Mouse (Mus musculus): ENCODE data around the gene Asb1. TPM values are rescaled to one million over a fixed set of nuclear protein-coding genes. Genes with fewer than 3 reads are reported as not detected.

Gene Asb1
- polyA plus RNA-seq, 1 experiment from 2014 or later, result 8.2 TPM

GRCm38 (mm10) chr1:91532892-91533291 lies 7.5 kb upstream of the Asb1 start:
- H3K4me3 ChIP-seq, result no peak overlapping the region
- 86% methylated on average over 5 of the region's 5 CpGs for WGBS
- no peak overlapping the region; the same call in 1 of the 2 replicates for H3K27ac ChIP-seq (replicated peaks)
- H3K9me3 ChIP-seq (replicated peaks), result no peaks in the 10 kb centered on the region
- H3K4me1 ChIP-seq, result 0 out of 2 replicates have a peak, but pooled peaks cover 2% of the 10 kb centered on the region
- H3K27me3 ChIP-seq (ENCODE audit: low read depth, poor library complexity, severe bottlenecking), result peaks cover 22% of the 10 kb centered on the region
- peaks cover 19% of the 10 kb centered on the region for H3K36me3 ChIP-seq
- DNase-seq (ENCODE audit: low spot score), result no peak

DNA sequence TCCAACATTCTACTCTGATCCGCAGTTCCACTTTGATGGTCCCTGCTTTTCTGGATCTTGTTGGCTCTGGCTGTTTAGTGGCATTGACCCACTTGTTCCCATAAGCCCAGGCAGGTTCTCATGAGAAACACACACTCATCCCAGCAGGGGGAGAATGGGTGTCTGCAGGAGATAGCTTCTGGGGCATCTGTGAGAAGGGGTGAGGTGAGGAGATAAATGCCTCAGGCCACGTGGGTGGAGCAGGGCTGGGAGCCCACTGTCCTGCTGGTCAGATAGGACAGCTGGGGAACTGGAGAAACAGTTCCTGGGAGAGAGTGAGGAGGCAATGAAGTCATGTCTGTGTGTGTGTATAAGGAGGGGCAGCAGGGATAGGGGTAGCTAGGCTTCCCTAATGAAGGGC lies 6.9 kb upstream of the Asb1 start:
- Histone ChIP-seq H3K27me3 (ENCODE audit: low read depth, poor library complexity, severe bottlenecking) (peaks cover 28% of the 10 kb centered on the region), H3K4me1 (peaks cover 7% of the 10 kb centered on the region; the same call in 1 of the 2 replicates), H3K36me3 (peaks cover 14% of the 10 kb centered on the region), H3K4me3 (no peak overlapping the region), H3K9me3 (replicated peaks) (no peaks in the 10 kb centered on the region), H3K27ac (replicated peaks) (no peak overlapping the region)
- WGBS, result 63% methylated on average over 2 of the region's 2 CpGs
- no peak for DNase-seq (ENCODE audit: low spot score)

- peaks cover 10% of the 10 kb centered on the region for H3K36me3 ChIP-seq
- WGBS, result 77% methylated on average over 19 of the region's 19 CpGs
- H3K27ac ChIP-seq (replicated peaks), result no peak overlapping the region
- DNase-seq (ENCODE audit: low spot score), result no peak
- H3K9me3 ChIP-seq (replicated peaks), result no peaks in the 10 kb centered on the region
- peaks cover 35% of the 10 kb centered on the region for H3K27me3 ChIP-seq (ENCODE audit: low read depth, poor library complexity, severe bottlenecking)
- peaks cover 8% of the 10 kb centered on the region; the same call in 1 of the 2 replicates for H3K4me1 ChIP-seq
- no peak overlapping the region for H3K4me3 ChIP-seq
These were observed 6.2 kb upstream of the Asb1 start for GRCm38 (mm10) chr1:91533961-91534723.

GRCm38 (mm10) chr1:91537786-91538569 lies 2.4 kb upstream of the Asb1 start:
- peaks cover 43% of the 10 kb centered on the region for H3K27me3 ChIP-seq (ENCODE audit: low read depth, poor library complexity, severe bottlenecking)
- no peak overlapping the region for H3K4me3 ChIP-seq
- H3K27ac ChIP-seq (replicated peaks), result no peak overlapping the region
- no peaks in the 10 kb centered on the region for H3K9me3 ChIP-seq (replicated peaks)
- 21% methylated on average over 16 of the region's 22 CpGs for WGBS
- no peak for DNase-seq (ENCODE audit: low spot score)
- peaks cover 34% of the 10 kb centered on the region for H3K4me1 ChIP-seq
- no peaks in the 10 kb centered on the region for H3K36me3 ChIP-seq

DNA sequence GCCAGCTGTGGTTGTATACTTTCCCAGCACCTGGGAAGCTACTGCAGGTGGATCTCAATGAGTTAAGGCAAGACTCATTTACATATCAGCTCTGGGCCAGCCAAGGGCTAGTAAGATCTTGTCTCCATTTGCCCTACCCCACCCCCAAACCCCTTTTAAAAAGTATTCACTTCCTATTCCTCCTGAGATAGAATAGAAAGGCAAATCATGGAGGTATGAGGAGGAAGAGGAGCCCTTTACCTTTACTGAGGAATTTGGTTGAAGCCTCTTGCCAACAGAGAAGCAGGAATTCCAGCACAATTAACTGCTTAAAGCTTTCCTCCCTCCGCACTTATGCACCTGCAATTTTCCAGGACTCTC lies 1.8 kb upstream of the Asb1 start:
- Histone ChIP-seq H3K27ac (replicated peaks) (no peak overlapping the region), H3K36me3 (no peaks in the 10 kb centered on the region), H3K9me3 (replicated peaks) (no peaks in the 10 kb centered on the region), H3K27me3 (ENCODE audit: low read depth, poor library complexity, severe bottlenecking) (peaks cover 43% of the 10 kb centered on the region), H3K4me1 (peaks cover 34% of the 10 kb centered on the region), H3K4me3 (no peak overlapping the region)
- no peak for DNase-seq (ENCODE audit: low spot score)
- WGBS, result 44% methylated on average over 1 of the region's 1 CpGs

DNA sequence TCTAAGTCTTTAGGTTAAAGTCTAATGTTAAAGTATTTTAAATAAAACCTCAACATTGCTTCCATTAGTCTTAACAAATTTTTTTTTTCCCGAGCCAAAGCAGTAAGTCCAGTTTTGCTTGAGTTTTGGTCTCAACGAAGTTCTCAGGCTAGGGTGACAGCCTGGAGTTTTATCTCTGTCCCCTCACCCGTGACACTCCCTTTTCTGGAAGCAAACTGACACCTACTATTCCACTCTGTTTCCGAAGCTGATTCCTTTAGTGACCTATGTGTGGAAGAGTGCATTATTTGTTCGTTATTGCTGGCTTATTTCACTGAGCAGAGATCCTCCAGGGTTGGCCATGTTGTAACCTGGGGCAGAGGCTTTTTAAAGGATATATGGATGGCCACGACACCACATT lies 1.1 kb upstream of the Asb1 start:
- Histone ChIP-seq H3K36me3 (no peaks in the 10 kb centered on the region; the same call in 1 of the 2 replicates), H3K27me3 (ENCODE audit: low read depth, poor library complexity, severe bottlenecking) (peaks cover 43% of the 10 kb centered on the region), H3K27ac (replicated peaks) (peak overlapping the region; percentile 81), H3K4me1 (peaks cover 34% of the 10 kb centered on the region), H3K9me3 (replicated peaks) (no peaks in the 10 kb centered on the region), H3K4me3 (peak overlapping the region; percentile 95)
- no peak for DNase-seq (ENCODE audit: low spot score)
- 31% methylated on average over 6 of the region's 6 CpGs for whole genome bisulfite sequencing

GRCm38 (mm10) chr1:91539704-91540270 lies 557 bp upstream of the Asb1 start:
- Histone ChIP-seq H3K27me3 (ENCODE audit: low read depth, poor library complexity, severe bottlenecking) (peaks cover 43% of the 10 kb centered on the region), H3K4me3 (peak overlapping the region; percentile 95), H3K4me1 (peaks cover 34% of the 10 kb centered on the region), H3K27ac (replicated peaks) (peak overlapping the region; percentile 81), H3K9me3 (replicated peaks) (no peaks in the 10 kb centered on the region), H3K36me3 (peaks cover 4% of the 10 kb centered on the region)
- DNase-seq (ENCODE audit: low spot score), result peak; percentile 47
- WGBS, result 3% methylated on average over 22 of the region's 22 CpGs

- WGBS, result 17% methylated on average over 15 of the region's 15 CpGs
- no peak for DNase-seq (ENCODE audit: low spot score)
These were observed 773 bp downstream of the Asb1 start for GRCm38 (mm10) chr1:91541042-91541592.

DNA sequence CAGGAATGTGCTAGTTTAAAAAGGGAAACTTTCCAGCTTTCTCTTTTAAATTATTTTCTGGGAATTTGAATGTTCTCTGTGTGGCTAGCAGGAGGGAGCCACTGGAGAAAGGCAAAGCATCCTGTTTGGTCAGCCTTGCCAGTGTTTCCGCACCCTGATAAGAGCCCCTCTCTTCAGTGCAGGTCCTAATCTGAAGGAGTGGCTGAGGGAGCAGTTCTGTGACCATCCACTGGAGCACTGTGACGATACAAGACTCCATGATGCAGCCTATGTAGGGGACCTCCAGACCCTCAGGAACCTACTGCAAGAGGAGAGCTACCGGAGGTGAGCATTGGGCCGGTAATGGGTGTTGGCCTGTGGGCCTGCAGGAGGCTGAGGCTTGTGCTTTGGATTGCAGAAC lies 3.6 kb downstream of the Asb1 start:
- DNase-seq (ENCODE audit: low spot score), result no peak
- Histone ChIP-seq H3K27ac (replicated peaks) (no peak overlapping the region), H3K36me3 (peaks cover 25% of the 10 kb centered on the region), H3K4me3 (no peak overlapping the region), H3K4me1 (peaks cover 52% of the 10 kb centered on the region), H3K9me3 (replicated peaks) (no peaks in the 10 kb centered on the region), H3K27me3 (ENCODE audit: low read depth, poor library complexity, severe bottlenecking) (peaks cover 10% of the 10 kb centered on the region)
- WGBS, result 87% methylated on average over 4 of the region's 4 CpGs

More at GRCm38 (mm10) chr1:91541042-91541592, 773 bp downstream of the Asb1 start:
- H3K4me1 ChIP-seq, result peaks cover 34% of the 10 kb centered on the region
- peaks cover 11% of the 10 kb centered on the region for H3K36me3 ChIP-seq
- H3K27me3 ChIP-seq (ENCODE audit: low read depth, poor library complexity, severe bottlenecking), result peaks cover 38% of the 10 kb centered on the region
- H3K4me3 ChIP-seq, result peak overlapping the region; percentile 95
- H3K27ac ChIP-seq (replicated peaks), result peak overlapping the region; percentile 81
- H3K9me3 ChIP-seq (replicated peaks), result no peaks in the 10 kb centered on the region

DNA sequence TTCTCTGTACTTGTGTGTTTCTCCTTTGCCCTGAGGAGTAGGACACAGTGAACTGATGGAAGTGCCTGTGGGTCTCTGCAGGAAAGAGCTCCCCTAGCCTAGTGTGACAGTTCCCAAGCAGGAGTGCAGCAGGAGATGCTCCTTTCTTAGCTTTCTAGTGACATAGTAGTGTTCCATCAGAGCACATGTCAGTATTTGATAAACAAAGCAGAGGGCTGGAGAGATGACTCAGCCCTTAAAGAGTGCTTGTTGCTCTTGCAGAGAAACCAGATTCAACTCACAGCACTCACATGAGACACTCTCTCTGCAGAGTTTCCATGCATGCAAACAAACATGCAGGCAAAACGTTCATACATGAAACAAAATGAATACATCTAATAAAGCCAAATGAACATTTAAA lies 4.9 kb downstream of the Asb1 start:
- H3K4me1 ChIP-seq, result peaks cover 43% of the 10 kb centered on the region
- 86% methylated on average over 1 of the region's 1 CpGs for WGBS
- no peak for DNase-seq (ENCODE audit: low spot score)
- no peaks in the 10 kb centered on the region for H3K9me3 ChIP-seq (replicated peaks)
- H3K36me3 ChIP-seq, result peaks cover 30% of the 10 kb centered on the region
- H3K27me3 ChIP-seq (ENCODE audit: low read depth, poor library complexity, severe bottlenecking), result no peaks in the 10 kb centered on the region
- no peak overlapping the region; the same call in 1 of the 2 replicates for H3K27ac ChIP-seq (replicated peaks)
- no peak overlapping the region for H3K4me3 ChIP-seq

DNA sequence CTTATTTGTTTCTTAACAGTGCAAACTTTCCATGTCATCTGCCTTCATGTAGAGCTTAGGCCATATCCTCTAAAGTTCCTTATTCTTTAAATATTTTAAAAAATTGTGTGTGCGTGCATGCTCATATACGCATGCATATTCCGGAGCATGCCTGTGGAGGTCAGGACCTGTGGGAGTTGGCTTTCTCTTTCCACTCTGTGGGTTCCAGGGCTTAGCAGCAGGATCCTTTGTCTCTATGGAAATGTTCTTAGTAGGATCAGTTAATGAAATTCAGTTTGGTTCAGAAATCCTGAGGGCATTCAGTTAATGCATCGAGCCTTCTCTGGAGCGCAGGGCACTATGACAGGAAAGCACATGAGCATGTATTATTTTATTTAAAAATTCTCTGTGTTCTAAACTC lies 7.2 kb downstream of the Asb1 start:
- H3K4me3 ChIP-seq, result no peak overlapping the region
- DNase-seq (ENCODE audit: low spot score), result peak; percentile 50
- H3K4me1 ChIP-seq, result peaks cover 26% of the 10 kb centered on the region
- H3K27ac ChIP-seq (replicated peaks), result peak overlapping the region; percentile 82
- peaks cover 38% of the 10 kb centered on the region for H3K36me3 ChIP-seq
- 26% methylated on average over 5 of the region's 5 CpGs for WGBS
- H3K27me3 ChIP-seq (ENCODE audit: low read depth, poor library complexity, severe bottlenecking), result no peaks in the 10 kb centered on the region
- H3K9me3 ChIP-seq (replicated peaks), result no peaks in the 10 kb centered on the region

GRCm38 (mm10) chr1:91549073-91549472 lies 8.7 kb downstream of the Asb1 start:
- Histone ChIP-seq H3K4me1 (peaks cover 26% of the 10 kb centered on the region), H3K9me3 (replicated peaks) (no peaks in the 10 kb centered on the region), H3K4me3 (no peak overlapping the region), H3K27me3 (ENCODE audit: low read depth, poor library complexity, severe bottlenecking) (no peaks in the 10 kb centered on the region), H3K27ac (replicated peaks) (no peak overlapping the region), H3K36me3 (peaks cover 50% of the 10 kb centered on the region)
- WGBS, result 77% methylated on average over 2 of the region's 2 CpGs
- no peak for DNase-seq (ENCODE audit: low spot score)
